Mouse (Mus musculus) embryonic fibroblast, embryonic 13.5 days (primary cell): ENCODE data around the gene Rftn1.

Experiments
- CTCF ChIP-seq: IDR thresholded peaks from 2 replicates; pipeline ENCODE4 v1.5.1; 2011; ENCODE audit warnings: mild to moderate bottlenecking, control low read depth, low read length, moderate library complexity, borderline replicate concordance; ENCODE audit not compliant: insufficient read depth
- POLR2A ChIP-seq: IDR thresholded peaks from 2 replicates; pipeline ENCODE4 v1.6.1; 2011; ENCODE audit warnings: low read depth, mild to moderate bottlenecking, control low read depth, low read length, moderate library complexity

DNA sequence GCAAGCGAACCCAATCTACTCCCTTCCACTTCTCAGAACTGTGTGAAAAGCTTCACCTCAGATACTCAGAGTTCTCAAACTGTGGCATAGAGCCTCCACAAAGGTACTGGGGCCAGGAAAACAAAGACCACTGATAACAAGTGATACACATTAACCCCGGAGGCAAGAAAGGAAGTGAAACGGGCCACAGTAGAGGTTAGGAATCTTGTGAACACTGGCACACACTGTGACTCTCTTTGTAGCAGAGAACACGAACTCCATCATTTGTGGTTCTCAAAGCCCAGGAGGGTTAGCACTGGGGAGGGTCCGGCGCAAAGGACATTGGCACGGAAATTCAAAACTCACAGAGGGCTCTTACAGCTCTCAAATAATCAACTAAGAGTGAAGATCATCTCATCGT is 67.9 kb downstream of the Rftn1 start:
- no peak for TF ChIP-seq POLR2A
- no peak for TF ChIP-seq CTCF
